Mouse (Mus musculus): ENCODE results near the gene Riox2.
"Not testable (repeated sequence)": the region's sequence is repeated elsewhere in the genome, so short reads cannot be mapped to it uniquely, and the experiment has no call there.

The Riox2 gene

GRCm38 (mm10) chr16:59471637-59472278 is at the start of gene Riox2:
Gene Riox2, plus strand, starts transcription at chr16:59471775.
- DNase-seq (ENCODE audit: low spot score): peak; percentile 50

DNA sequence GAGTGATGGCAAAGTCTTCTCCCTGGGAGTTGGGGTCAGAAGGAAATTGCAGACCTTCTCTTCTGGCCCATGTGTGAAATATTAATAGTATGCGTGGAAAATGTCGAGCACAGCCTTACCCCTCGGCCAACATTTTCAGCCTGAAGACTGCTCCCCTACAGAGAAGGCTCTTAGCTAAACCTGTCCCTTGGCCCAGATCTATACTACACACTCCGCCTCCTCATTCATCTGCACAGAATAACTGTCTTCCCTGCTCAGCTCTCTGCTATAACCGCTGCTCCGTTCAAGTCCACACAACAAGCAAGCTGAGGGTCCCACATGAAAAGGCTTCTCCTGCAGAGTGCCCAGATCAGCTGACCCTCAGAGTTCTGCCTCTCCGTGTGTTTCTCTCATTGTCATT is 43.6 kb upstream of the Riox2 start:
- no peak for DNase-seq (ENCODE audit: low spot score)

GRCm38 (mm10) chr16:59433181-59433580 is 38.4 kb upstream of the Riox2 start:
- DNase-seq (ENCODE audit: low spot score): no peak

DNA sequence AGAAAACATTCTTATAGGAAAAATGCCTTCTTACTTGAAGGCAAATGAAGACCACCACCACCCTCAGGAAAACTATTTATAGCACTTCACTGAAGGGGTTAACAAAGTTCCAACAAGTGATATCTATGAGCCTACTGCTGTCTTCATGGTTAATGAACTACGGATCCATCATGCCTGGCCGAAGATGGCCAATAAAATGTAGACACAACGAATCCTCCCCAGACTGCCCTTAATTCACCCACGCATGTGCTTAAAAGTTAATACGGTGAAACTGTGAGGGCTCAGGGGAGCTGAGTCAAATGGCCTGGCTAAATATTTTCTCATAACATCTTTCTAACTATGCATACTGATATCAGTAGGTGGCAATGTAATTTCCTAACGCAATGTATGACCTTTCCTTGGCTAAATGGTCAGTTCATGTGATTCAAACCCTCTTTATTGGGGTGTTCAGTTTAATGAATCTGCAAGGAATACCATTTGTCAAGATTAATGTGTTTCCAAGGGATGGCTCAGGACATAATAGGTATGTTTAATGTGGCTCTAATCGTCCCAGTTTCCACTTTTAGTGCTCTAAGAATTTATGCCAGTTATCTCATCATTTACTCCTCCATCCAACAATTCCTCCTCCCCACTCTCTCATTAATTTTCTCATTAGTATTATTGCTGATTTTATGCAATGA is 26.6 kb upstream of the Riox2 start:
- DNase-seq (ENCODE audit: low spot score): no peak

DNA sequence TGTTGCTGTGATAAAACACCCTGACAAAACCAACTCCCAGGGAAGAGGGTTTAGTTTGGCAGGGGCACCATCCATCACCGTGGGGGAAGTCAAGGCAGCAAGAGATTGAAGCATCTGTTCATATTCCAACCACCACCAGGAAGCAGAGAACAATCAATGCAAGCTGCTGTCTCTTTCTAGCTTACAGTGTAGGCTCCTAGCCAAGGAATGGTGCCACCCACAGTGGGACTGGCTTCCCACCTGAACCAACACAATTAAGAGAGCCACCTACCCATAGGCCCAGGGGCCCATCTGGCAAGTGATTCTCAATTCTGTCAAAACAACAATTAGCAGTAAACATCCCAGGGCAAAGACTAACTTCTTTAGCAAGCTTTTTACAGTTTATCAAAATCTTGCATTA is 23.4 kb upstream of the Riox2 start:
- DNase-seq (ENCODE audit: low spot score): peak; percentile 6

DNA sequence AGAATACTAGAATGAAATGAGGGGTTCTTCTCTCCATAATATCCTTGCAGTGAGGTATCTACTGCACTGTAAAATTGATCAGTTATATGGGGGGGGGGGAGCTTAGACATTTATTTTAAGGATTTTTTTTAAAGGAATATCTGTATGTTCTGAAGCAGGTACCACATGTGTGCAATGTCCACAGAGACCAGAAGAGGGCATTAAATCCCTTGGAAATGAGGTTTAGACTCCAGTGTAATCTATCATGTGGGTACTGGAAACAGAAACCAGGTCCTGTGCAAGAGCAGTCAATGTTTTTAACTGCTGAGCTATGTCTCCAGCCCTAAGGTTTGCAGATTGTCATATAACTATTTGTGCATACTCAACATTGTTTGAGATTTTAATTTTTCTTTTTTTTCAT is 22.5 kb upstream of the Riox2 start:
- DNase-seq (ENCODE audit: low spot score): no peak

DNA sequence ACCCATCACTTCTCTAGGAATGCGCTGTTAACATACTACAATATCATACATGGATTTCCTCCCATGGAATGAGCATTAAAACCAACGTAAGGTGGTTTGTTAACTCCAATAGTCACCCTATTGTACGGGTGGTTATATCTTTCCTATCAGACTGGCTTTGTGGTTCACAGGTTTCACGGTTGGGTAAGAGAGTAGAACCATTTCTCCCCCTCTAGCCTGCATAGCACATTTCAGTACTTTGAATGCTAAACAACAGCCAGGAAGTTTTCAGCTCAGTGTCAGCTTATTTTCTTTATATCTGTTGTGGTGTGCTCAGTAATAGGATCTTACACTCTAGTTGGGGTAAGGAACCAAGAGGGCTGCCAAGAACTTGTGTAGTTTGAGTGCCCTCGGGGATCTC is 19.8 kb upstream of the Riox2 start:
- DNase-seq (ENCODE audit: low spot score): no peak

DNA sequence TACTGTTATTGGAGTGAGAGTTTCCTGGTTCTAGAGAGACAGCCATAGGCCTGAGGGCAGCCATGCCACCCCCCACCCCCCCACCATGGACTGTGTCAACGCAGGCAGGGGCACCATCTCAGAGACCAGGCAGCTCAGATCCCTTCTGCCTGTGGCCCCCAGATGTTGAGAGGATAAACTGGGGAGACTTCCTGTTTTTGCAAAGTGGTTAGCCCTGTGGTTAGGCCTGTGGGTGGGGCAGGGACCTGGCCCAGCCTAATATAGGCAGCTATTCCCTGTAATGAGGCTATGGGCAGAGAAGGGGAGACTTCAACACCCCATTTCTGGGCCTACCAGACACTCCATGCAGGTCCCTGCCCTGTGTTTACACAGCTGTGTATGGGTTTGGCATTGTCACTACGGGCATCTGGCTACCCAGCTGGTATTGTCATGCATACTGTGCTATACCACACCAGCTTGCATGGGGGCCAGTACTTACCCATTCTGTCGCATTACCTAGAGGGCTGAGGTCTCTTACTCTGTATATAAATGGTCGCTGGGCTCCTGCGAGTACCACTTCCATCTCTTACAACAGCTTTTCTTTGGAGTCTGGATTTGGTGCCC is 12.2 kb upstream of the Riox2 start:
- DNase-seq (ENCODE audit: low spot score): not testable (repeated sequence)

DNA sequence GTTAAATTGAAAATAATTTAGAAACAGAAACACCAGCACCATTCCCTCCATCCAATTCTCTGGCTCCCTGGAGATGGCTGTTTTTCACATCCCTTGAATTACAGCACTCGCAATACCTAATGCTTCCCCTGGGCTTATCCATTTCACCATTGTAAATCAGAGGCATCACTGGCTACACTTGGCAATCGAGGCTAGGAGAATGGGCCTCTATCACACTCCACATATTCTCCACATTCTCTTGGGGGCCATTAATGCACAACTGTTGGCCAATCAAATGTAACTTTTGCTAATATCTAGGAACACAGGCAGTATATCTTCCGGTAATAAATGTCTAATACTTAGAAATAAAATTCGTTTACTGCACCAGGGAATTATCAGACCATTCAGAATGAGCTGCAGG is 8.0 kb upstream of the Riox2 start:
- no peak for DNase-seq (ENCODE audit: low spot score)

DNA sequence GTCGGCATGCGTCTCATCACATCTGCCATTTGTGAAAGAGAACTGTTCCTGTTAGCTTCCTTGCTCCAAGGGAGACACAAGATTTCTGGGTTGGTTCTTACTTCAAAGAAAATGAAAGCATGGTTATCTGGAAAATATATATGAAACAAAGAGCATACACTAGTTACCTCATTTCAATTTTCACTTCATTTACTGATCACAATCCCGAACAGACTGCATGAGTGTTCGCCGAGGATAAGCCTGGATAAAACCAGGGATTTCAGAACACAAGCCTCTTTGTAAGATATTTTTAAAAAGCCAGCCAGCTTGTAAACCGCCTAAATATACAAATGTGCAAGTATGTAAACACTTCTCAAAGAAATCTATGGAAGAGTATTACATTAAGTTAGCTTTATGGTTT is 7.6 kb upstream of the Riox2 start:
- DNase-seq (ENCODE audit: low spot score): no peak

DNA sequence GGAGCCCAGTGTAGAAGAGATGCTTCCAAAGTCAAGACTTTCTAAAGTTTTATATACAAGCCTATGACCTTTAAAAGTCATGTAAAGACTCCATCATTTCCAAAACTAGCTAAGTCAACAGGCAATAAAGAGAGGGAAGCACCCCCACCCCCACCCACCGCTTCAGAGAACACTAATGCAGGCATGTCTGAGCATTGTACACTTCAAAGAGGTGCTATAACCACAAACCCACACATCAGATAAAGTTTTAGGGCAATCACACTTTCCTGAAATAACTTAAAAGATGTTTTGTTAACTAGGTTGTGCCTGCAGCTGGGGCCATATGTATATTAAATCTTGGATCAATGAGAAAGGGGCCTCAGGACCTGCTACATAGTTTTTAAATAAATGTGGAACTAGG is 1.7 kb upstream of the Riox2 start:
- DNase-seq (ENCODE audit: low spot score): no peak

GRCm38 (mm10) chr16:59472546-59472945 is 971 bp downstream of the Riox2 start:
- DNase-seq (ENCODE audit: low spot score): no peak

GRCm38 (mm10) chr16:59474788-59475187 is 3.2 kb downstream of the Riox2 start:
- peak; percentile 36 for DNase-seq (ENCODE audit: low spot score)

GRCm38 (mm10) chr16:59477955-59478354 is 6.4 kb downstream of the Riox2 start:
- no peak for DNase-seq (ENCODE audit: low spot score)

GRCm38 (mm10) chr16:59487239-59487638 is 15.7 kb downstream of the Riox2 start:
- no peak for DNase-seq (ENCODE audit: low spot score)

- no peak for DNase-seq (ENCODE audit: low spot score)
Observed at GRCm38 (mm10) chr16:59487975-59488548, 16.5 kb downstream of the Riox2 start.

- DNase-seq (ENCODE audit: low spot score): no peak
Observed at GRCm38 (mm10) chr16:59493199-59493598, 21.6 kb downstream of the Riox2 start.

GRCm38 (mm10) chr16:59497947-59498346 is 26.4 kb downstream of the Riox2 start:
- no peak for DNase-seq (ENCODE audit: low spot score)

DNA sequence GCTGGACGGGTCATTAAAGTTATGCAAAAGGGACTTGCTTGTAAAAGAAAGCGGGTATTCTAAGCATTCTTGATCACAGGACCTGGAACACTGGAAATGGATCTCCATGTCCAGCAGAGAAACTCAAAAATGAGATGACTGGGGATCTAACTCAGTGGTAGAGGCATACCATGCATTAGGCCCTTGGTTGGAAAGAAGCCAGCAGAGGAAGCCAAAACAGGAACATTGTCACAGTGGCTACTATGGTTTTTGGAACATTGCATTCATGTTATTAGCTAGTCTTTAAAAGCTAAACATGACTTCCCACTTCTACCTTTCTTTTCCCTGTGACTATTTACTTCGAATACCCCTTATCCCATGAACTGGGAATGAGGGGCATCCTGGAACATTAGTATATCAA is 27.6 kb downstream of the Riox2 start:
- no peak for DNase-seq (ENCODE audit: low spot score)

DNA sequence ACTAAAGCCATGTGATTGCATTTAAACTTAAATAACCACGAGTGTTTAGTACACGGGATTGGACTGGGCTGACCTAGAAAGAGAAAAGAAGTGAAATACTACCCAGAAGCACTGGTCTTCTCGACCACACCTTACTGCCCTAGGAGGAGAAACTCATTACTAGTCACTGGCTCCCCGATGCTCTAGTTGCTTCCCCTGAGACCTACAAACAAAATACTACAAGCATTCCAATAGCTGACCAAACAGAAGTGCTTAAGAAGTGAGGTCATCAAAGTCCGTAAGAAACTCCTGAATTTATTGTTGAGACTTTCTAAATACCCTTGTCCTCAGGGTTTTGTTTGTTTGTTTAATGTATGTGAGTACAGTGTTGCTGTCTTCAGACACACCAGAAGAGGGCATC is 38.3 kb downstream of the Riox2 start:
- DNase-seq (ENCODE audit: low spot score): no peak

DNA sequence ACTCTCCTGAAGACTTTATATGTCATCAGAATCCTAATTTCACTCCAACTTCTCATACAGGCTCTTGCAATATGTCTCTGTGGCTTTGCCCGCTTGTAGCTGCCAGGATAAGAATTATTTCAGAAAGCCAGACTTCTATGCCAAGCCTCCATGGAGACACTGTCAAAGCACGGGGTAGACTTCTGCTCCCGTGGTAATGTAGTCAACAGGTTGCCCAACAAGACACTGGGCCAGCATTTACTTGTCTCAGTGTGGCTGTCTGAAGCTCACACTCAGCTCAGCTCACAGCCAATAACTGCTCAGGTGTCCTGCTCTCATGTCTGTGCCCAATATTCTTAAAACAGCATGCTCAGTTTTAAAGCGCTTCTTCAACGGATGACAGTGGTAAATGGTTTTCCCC is 43.6 kb downstream of the Riox2 start:
- DNase-seq (ENCODE audit: low spot score): no peak

GRCm38 (mm10) chr16:59516965-59517364 is 45.4 kb downstream of the Riox2 start:
- DNase-seq (ENCODE audit: low spot score): no peak
